Mouse (Mus musculus) lung, postnatal 14 days (tissue): ENCODE measurements around the gene Zfp423.

Experiments
- DNase-seq: peaks from one replicate; pipeline ENCODE4 v3.0.0; 2021

The Zfp423 gene

DNA sequence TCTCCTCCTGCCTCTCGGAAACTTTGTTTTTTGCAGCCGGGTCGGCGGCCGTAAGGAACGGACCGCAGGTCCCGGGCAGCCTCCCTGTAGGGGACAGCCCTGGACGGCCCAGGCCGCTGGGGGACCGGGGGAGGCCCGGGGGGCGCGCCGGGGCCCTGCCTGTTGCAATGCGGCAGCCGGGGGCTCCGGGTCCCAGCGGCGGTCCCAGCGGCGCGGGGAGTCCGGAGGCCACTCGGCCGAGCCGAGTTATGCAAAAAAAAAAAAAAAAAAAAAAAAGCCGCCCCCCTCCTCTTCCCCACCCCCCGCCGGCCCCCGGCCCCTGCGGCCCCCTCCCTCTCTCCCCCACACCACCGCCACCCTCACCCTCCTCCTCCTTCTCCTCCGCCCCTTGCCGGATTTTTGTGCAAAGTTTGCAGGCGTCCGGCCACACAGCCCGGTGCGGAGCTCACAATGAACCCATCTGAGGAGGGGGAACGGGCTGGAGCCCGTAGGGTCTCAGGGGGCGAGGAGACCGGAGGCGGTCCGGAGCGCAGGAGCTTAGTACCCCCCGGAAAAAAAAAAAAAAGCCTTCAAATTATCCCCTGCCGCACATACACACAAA, at the start of gene Zfp423:
Gene Zfp423, minus strand, starts transcription at position 276 of the 601 bp plus-strand sequence.
- DNase-seq, result no peak

DNA sequence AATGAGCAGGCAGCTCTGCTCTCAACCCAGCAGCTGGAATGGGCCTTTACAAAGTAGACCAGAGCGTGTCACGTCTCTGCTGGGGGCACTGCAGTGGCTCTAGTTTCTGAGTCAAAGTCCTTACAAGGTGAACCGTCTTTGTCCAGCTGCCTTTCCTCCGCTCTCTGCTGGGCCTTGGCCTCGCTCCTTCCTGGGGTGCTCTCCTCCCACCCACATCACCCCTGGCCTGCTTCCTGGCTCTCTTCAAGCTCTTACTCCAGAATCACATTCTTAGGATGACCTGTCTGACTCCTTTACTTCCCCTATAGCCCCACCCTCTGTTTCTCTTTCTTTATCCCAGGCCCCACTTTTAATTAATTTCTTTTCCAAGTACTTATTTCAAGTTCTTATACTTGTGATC, 47.4 kb upstream of the Zfp423 start:
- DNase-seq, result peak; percentile 7

GRCm38 (mm10) chr8:87984778-87985177, 25.4 kb upstream of the Zfp423 start:
- DNase-seq, result no peak

- DNase-seq, result no peak
These were observed 24.6 kb upstream of the Zfp423 start for GRCm38 (mm10) chr8:87984032-87984431.

GRCm38 (mm10) chr8:87982936-87983335, 23.5 kb upstream of the Zfp423 start:
- DNase-seq, result no peak

DNA sequence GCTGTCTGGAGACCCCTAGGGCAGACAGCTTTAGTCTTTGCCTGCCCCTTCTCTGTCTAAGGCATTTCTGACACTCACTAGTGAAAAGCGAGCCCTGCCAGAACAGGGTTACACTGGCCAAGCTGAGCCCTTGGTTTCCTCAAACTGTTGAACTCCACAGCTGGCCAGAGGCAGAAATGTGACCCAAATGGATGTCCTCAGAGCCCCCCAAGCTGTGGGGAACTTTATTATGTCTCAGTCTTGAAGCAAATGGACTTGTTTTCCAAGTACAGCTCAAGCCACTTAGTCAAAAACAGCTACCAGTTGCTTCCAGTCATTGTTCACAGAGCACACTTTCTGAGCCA, 16.0 kb upstream of the Zfp423 start:
- peak; percentile 10 for DNase-seq

GRCm38 (mm10) chr8:87974759-87975465, 15.5 kb upstream of the Zfp423 start:
- DNase-seq, result peak; percentile 31

- DNase-seq, result no peak
These were observed 14.8 kb upstream of the Zfp423 start for GRCm38 (mm10) chr8:87974122-87974758.

GRCm38 (mm10) chr8:87967866-87968620, 8.6 kb upstream of the Zfp423 start:
- no peak for DNase-seq

- no peak for DNase-seq
These were observed 7.8 kb upstream of the Zfp423 start for GRCm38 (mm10) chr8:87967057-87967820.

GRCm38 (mm10) chr8:87962514-87963225, 3.3 kb upstream of the Zfp423 start:
- no peak for DNase-seq

- DNase-seq, result peak; percentile 67
These were observed 2.5 kb upstream of the Zfp423 start for GRCm38 (mm10) chr8:87961680-87962513.

DNA sequence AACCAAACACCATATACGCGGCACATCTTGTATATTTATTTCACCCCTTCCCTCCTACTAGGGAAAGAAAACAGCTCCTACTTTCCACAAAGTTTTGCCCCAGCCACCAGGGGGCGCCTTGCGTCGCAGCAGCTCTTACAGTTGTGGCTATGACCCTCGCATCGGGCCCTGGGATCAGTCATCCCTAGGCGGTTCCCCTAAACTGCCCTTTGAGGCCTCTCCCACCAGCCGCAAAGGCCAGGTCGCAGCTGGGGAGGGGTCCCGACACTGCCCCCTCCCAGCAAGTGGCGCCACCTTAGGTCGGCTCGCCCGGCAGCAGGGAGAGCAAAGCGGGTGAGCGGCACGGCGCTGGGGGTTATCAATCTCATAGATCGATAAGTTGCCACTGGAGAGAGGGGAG, 1.7 kb upstream of the Zfp423 start:
- peak; percentile 50 for DNase-seq

DNA sequence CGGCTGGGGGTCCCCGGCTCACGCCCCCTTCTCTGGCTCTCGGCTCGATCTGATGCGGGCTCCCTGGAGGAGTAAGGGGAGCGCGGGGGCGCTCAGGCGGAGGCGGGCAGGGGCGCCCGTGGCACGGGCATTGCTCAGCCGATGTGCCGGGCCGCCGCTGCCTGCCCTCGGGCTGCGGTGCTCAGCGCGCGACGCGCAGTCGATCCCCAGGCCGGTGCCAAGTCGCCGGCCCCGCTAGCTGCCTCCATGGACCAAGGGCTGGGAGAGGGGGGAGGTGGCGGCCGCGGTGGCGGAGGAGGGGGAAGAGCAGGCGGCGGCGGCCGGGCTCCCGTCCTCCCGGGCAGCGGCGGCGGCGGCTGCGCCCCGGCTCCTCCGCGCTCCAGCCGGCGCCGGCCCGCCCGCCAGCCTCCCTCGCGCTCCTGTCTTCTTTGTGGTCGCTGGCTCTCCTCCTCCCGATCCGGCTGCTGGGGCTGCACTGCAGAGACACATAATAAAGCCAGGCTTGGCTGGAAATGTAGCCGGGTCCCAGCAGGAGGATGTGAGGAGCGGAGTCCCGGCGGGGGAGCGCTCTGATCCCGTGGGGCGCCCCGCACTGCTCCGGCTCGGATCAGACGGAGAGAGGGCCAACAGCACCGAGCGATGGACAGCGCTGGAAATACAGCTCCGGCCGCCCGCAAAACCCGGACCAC, 810 bp upstream of the Zfp423 start:
- DNase-seq, result peak; percentile 74

- peak; percentile 74 for DNase-seq
These were observed 710 bp downstream of the Zfp423 start for GRCm38 (mm10) chr8:87958451-87959319.

DNA sequence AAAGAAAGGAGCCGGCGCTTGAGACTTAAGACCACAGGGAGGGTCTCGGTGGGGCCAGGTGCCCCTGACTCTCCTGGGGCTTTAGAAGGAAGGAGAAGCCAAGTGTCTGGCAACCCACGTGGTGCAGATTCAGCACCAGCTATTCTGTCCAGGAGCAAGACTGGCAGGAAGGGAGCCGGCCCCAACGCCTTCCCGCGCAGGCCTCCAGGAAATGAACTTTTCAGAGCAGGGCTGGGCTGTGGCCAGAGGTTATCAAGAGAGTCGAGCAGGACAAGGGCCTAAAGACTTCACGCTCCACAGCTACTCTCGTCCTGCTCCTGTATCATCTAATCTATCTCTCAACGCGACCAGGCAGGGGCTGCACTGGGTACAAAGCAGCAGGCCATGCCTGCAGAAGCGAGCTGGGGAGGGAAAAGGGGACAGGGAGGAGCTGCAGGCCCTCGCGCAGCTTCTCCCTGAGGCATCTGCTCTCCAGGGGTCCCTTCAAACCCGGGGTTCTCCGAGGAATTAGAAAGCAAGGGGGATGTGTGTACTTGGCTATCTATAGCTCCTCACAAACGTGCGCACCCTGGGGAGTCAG, 1.4 kb downstream of the Zfp423 start:
- peak; percentile 62 for DNase-seq

DNA sequence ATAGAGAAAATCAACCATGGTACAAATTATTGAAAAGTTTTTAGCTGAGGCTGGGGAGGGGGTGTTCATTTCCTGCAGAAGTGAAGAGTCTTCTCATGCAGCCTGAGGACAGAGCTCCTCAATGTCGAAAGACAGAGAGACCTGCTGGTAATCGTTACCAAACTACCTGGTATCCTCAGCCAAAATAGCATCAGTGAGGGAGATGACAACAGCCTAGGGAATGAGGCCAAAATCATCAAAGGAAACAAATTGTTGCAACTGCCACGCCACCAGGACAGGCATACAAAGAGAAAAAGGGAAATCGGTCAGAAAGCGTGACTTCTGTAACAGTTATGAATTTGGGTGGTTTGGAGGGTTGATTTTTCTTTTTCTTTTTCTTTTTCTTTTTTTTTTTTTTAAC, 3.4 kb downstream of the Zfp423 start:
- DNase-seq, result no peak

GRCm38 (mm10) chr8:87953473-87953872, 5.9 kb downstream of the Zfp423 start:
- DNase-seq, result no peak

DNA sequence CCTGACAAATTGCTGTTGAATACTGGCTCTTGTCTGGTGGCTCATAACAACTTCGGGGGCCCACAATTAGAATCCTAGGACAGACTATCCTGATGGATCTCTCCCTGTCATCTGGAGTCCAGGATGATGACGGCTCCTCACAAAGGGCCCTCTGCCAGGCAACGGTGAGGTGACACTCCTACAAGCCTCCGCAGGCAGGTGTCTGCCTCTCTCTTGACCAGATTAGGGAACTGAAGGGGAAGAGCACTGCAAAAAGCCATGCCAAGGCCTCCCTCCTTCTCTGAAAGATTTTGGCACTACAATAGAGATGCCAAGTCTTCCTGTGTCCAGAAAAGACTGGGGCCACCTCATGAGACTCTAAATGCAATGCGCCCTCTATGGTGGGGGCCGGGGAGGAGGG, 7.1 kb downstream of the Zfp423 start:
- DNase-seq, result no peak
